Mouse (Mus musculus) thymus, adult 2 months (tissue): ENCODE measurements around the gene Elavl4.

Source experiments
- CTCF ChIP-seq: fragments of 200-500 bp; IDR thresholded peaks from 2 replicates; pipeline ENCODE4 v1.5.1; 2012; ENCODE audit warnings: mild to moderate bottlenecking, control low read depth, low read length, moderate library complexity, borderline replicate concordance; ENCODE audit not compliant: control insufficient read depth, poor library complexity, insufficient read depth; ENCODE audit errors: extremely low read depth
- POLR2A ChIP-seq: fragments of 200-500 bp; IDR thresholded peaks from 2 replicates; pipeline ENCODE4 v1.6.1; 2012; ENCODE audit warnings: mild to moderate bottlenecking, low read length, control low read depth, moderate library complexity; ENCODE audit not compliant: control insufficient read depth, poor library complexity, insufficient read depth; ENCODE audit errors: extremely low read depth

DNA sequence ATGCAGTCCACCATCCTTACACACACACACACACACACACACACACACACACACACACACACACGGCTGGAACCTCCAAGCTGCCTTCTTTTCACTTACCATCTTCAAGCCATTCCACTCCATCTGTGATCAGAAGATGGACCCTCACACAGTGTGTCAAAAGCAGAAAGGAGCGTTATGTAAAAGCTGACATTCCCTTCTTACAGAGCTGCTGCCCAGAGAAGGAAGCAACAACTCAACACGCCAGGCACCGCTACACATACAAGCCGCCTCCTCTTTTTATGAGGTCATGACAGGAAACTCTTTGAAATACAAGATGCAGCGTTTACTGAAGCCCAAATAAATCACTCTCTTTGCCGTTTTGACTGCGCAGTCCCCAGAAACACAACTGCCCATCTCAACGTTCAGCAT is 65.3 kb downstream of the Elavl4 start:
- TF ChIP-seq CTCF (no peak), POLR2A (no peak)
